Mouse (Mus musculus) hindbrain, embryonic 13.5 days (tissue): ENCODE measurements around the gene Fat3. TPM values are rescaled to one million over a fixed set of nuclear protein-coding genes. Genes with fewer than 3 reads are reported as not detected.

ENCODE experiments used
- ATAC-seq: fragments of 200-750 bp; cut with Nextera tagmentation; 2 replicates; pipeline ENCODE4 v1.8.0; 2017; ENCODE audit warnings: moderate TSS enrichment; ENCODE audit not compliant: low FRiP score
- H3K27ac ChIP-seq: fragments of 300-500 bp; sonication (generic); 2 replicates; pipeline ENCODE4 v1.5.1; 2015; ENCODE audit warnings: inconsistent platforms, mild to moderate bottlenecking, moderate library complexity
- H3K27me3 ChIP-seq: fragments of 300-500 bp; sonication (generic); 2 replicates; pipeline ENCODE4 v1.6.1; 2015; ENCODE audit warnings: mild to moderate bottlenecking, inconsistent platforms
- H3K36me3 ChIP-seq: fragments of 300-500 bp; sonication (generic); 2 replicates; pipeline ENCODE4 v1.6.1; 2015; ENCODE audit warnings: mild to moderate bottlenecking, inconsistent platforms
- H3K4me1 ChIP-seq: fragments of 300-500 bp; sonication (generic); replicated peaks from 2 replicates; pipeline ENCODE4 v1.6.1; 2015; ENCODE audit warnings: inconsistent platforms
- H3K4me2 ChIP-seq: fragments of 300-500 bp; sonication (generic); 2 replicates; pipeline ENCODE4 v1.6.1; 2015; ENCODE audit warnings: inconsistent platforms, mild to moderate bottlenecking, moderate library complexity
- H3K4me3 ChIP-seq: fragments of 300-500 bp; sonication (generic); 2 replicates; pipeline ENCODE4 v1.5.1; 2015; ENCODE audit warnings: mild to moderate bottlenecking, inconsistent platforms
- H3K9ac ChIP-seq: fragments of 300-500 bp; sonication (generic); 2 replicates; pipeline ENCODE4 v1.6.1; 2015; ENCODE audit warnings: mild to moderate bottlenecking, inconsistent platforms
- H3K9me3 ChIP-seq: fragments of 300-500 bp; sonication (generic); 2 replicates; pipeline ENCODE4 v1.6.1; 2016; ENCODE audit warnings: inconsistent platforms
- WGBS: fragments of 180-500 bp; shearing (Covaris S2); methylation state at CpG from one replicate; pipeline ENCODE4 v1.1.7; 2015; 5-methylcytosine and 5-hydroxymethylcytosine counted together
- polyA plus RNA-seq: library from polyadenylated mRNA; unstranded; fragments of >200 nt; fragmentation: Nextera tagmentation; extraction: Ambion mirVana; gene quantifications from 2 replicates; pipeline ENCODE4 v1.2.1, GENCODE M21; 2015

Gene Fat3
- polyA plus RNA-seq, 1 experiment from 2014 or later: 12.8 TPM

DNA sequence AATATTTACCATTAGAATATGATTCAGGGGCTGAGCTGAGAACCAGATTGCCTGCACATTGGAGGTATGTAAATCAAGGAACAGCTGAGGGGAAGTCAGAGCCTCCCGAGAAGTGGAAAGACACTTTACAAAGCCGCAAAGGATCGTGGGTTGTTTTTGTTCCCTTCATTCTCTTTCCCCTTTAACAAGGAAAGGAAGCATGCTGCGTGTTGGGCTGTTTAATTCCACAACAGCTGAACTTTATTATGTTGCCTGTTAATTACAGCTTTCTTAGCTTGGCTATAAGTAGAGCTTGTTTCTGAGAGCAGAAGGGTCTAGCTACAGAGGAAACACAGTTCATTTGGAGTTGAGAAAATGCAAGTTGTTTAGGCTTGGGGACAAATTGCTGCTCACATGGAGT lies 475.0 kb downstream of the Fat3 start:
- Histone ChIP-seq H3K27ac (no peak overlapping the region), H3K4me2 (no peak overlapping the region), H3K4me3 (no peak overlapping the region), H3K9me3 (no peaks in the 10 kb centered on the region), H3K4me1 (peaks cover 8% of the 10 kb centered on the region), H3K9ac (no peak overlapping the region), H3K36me3 (no peaks in the 10 kb centered on the region), H3K27me3 (no peaks in the 10 kb centered on the region)
- no peak for ATAC-seq
- WGBS: 64% methylated on average over 4 of the region's 4 CpGs

DNA sequence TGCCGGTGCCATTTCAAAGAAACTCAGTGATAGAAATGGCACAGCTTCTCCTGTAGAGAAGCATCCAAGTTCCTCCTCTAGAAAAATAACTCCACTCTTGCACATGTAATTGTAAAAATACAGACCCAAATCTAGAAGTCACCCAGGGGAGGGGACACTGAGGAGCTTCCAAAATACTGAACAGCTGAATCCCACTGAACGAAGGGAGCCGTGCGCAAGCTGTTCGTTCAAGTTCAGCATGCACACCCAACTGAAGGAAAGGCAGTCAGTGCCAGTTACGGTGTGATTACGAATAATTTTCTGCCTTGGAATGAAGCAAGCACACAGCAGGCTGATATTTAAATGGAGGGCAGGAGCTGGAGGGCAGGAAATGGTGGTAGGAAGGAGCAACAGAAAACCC lies 476.4 kb downstream of the Fat3 start:
- peaks cover 8% of the 10 kb centered on the region for H3K4me1 ChIP-seq
- 89% methylated on average over 7 of the region's 7 CpGs for WGBS
- H3K4me2 ChIP-seq: no peak overlapping the region
- peaks cover 5% of the 10 kb centered on the region; the same call in 1 of the 2 replicates for H3K36me3 ChIP-seq
- no peak overlapping the region for H3K4me3 ChIP-seq
- no peaks in the 10 kb centered on the region for H3K9me3 ChIP-seq
- H3K27ac ChIP-seq: no peak overlapping the region
- no peak for ATAC-seq
- no peaks in the 10 kb centered on the region for H3K27me3 ChIP-seq
- H3K9ac ChIP-seq: no peak overlapping the region

DNA sequence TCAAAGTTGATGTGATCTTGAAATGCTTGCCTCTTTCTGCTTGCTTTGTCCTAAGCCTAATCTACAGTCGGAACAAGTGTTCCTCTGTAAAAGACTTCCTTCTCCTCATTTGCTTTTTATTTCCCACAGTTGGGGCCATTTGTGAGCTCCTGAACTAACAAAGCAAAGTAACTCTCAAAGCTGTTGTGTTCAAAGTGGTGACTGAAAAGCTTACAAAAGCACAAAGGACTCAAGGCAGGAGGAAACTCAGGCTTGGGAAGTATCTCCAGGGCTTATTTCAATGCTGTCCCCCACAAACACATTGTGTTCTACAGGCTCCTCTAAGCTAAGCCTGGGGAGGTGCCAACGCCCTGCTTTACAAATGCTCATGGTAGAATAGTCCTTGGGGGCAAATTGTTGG lies 487.0 kb downstream of the Fat3 start:
- H3K4me3 ChIP-seq: no peak overlapping the region
- H3K9ac ChIP-seq: no peak overlapping the region
- ATAC-seq: peak; percentile 54; the same call in 1 of the 2 replicates
- no peak overlapping the region for H3K4me2 ChIP-seq
- WGBS: 21% methylated on average over 2 of the region's 2 CpGs
- H3K27ac ChIP-seq: no peak overlapping the region
- no peaks in the 10 kb centered on the region for H3K4me1 ChIP-seq
- no peaks in the 10 kb centered on the region for H3K36me3 ChIP-seq
- no peaks in the 10 kb centered on the region for H3K27me3 ChIP-seq
- no peaks in the 10 kb centered on the region for H3K9me3 ChIP-seq

DNA sequence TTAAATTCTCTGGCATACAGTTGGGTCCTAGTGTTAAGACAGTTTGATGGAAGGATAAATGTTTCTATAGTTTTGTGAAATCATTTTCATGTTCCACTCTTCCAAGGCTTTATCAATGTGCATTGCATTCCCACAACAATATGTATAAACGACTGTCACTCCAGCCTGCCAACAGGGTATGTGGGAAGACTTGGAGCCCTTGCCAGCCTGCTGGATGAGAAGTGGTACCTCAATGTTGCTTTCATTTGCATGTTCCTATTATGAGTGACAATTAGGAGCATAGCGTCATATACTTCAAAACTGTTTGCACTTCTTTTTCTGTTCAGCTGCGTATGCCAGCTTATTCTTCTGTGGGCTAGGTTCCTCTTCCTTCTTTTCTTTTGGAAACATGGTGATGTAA lies 489.7 kb downstream of the Fat3 start:
- Histone ChIP-seq H3K9ac (no peak overlapping the region), H3K4me3 (no peak overlapping the region), H3K36me3 (no peaks in the 10 kb centered on the region), H3K4me1 (no peaks in the 10 kb centered on the region), H3K4me2 (no peak overlapping the region), H3K9me3 (no peaks in the 10 kb centered on the region), H3K27ac (no peak overlapping the region), H3K27me3 (no peaks in the 10 kb centered on the region)
- WGBS: 90% methylated on average over 3 of the region's 3 CpGs
- ATAC-seq: no peak

GRCm38 (mm10) chr9:16007516-16007915 lies 493.6 kb downstream of the Fat3 start:
- 90% methylated on average over 5 of the region's 5 CpGs for WGBS
- H3K4me2 ChIP-seq: no peak overlapping the region
- no peaks in the 10 kb centered on the region for H3K27me3 ChIP-seq
- H3K4me1 ChIP-seq: no peaks in the 10 kb centered on the region
- H3K36me3 ChIP-seq: peaks cover 3% of the 10 kb centered on the region; the same call in 1 of the 2 replicates
- H3K9me3 ChIP-seq: no peaks in the 10 kb centered on the region
- H3K27ac ChIP-seq: no peak overlapping the region
- no peak for ATAC-seq
- H3K4me3 ChIP-seq: no peak overlapping the region
- H3K9ac ChIP-seq: no peak overlapping the region

GRCm38 (mm10) chr9:16002991-16003390 lies 498.1 kb downstream of the Fat3 start:
- Histone ChIP-seq H3K27ac (no peak overlapping the region), H3K4me1 (no peaks in the 10 kb centered on the region), H3K27me3 (no peaks in the 10 kb centered on the region), H3K4me2 (no peak overlapping the region), H3K4me3 (no peak overlapping the region), H3K9ac (no peak overlapping the region), H3K36me3 (peaks cover 26% of the 10 kb centered on the region), H3K9me3 (no peaks in the 10 kb centered on the region)
- no peak for ATAC-seq
- WGBS: 82% methylated on average over 1 of the region's 1 CpGs

DNA sequence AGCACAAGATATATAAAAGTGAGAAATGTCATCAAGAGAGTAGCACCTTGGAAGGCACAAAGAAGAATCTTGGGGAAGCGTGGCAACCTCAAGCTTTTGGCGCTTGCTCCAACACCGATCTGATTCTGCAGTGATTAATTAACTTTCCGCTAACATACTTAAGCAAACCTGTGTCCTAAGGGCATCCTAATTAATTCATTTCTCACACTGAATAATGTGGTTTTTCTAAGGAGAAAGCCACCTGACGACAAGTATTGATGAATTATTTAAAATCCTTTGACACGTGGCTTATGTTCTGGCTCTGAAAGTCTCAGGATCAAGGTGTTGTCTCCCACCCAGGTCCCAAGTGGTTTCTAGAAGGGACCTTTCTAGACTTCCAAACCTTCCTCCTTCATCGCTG lies 506.3 kb downstream of the Fat3 start:
- no peak for ATAC-seq

GRCm38 (mm10) chr9:15994177-15994576 lies 506.9 kb downstream of the Fat3 start:
- ATAC-seq: 0 out of 2 replicates have a peak, but pooled peaks have one; percentile 23
- peaks cover 20% of the 10 kb centered on the region for H3K4me1 ChIP-seq

More for the DNA sequence above, 506.3 kb downstream of the Fat3 start:
- no peak overlapping the region for H3K9ac ChIP-seq
- no peak overlapping the region for H3K4me2 ChIP-seq
- H3K4me1 ChIP-seq: peaks cover 20% of the 10 kb centered on the region
- H3K9me3 ChIP-seq: no peaks in the 10 kb centered on the region
- peaks cover 42% of the 10 kb centered on the region for H3K36me3 ChIP-seq
- H3K27ac ChIP-seq: 0 out of 2 replicates have a peak overlapping the region, but pooled peaks have one; percentile 13
- no peaks in the 10 kb centered on the region for H3K27me3 ChIP-seq
- WGBS: 42% methylated on average over 7 of the region's 7 CpGs
- H3K4me3 ChIP-seq: no peak overlapping the region

DNA sequence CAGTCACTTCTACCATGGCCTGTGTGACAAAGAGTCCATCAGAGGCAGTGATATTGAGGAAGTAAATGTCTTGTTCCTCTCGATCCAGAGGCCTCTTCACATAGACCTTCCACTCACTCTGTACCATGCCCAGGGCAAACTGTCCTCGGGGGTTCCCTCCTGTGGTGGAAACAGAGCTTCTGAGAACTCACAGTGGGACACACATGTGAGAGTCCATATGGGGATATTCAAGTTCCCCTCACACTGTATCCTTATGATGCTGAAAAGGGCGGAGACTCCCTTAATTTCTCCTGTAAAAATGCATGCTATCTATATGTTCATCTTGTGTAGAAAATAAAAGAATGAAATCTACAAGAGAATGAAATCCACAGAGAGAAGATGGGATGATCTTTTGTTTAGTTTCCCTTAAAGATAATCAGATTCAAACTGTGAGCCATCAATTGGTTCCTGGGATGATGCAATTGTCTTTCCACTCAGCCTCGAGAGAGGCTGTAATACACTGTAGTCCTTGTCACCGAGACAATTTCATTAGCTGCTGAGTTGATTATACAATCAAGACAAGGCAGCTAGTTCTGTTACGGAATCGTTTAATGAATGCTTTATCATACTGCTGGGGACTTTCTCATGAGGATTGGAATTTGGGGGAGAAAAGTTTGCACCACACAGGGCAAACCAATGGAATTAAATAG lies 508.8 kb downstream of the Fat3 start:
- Histone ChIP-seq H3K36me3 (peaks cover 22% of the 10 kb centered on the region), H3K9me3 (no peaks in the 10 kb centered on the region), H3K4me2 (no peak overlapping the region), H3K27ac (peak overlapping the region; percentile 69; the same call in 1 of the 2 replicates), H3K27me3 (no peaks in the 10 kb centered on the region), H3K9ac (no peak overlapping the region), H3K4me1 (peaks cover 20% of the 10 kb centered on the region), H3K4me3 (no peak overlapping the region)
- WGBS: 57% methylated on average over 7 of the region's 7 CpGs
- ATAC-seq: peak; percentile 63

More at GRCm38 (mm10) chr9:15994177-15994576, 506.9 kb downstream of the Fat3 start:
- Histone ChIP-seq H3K4me3 (no peak overlapping the region), H3K4me2 (no peak overlapping the region), H3K36me3 (peaks cover 36% of the 10 kb centered on the region), H3K27me3 (no peaks in the 10 kb centered on the region), H3K27ac (peak overlapping the region; percentile 61), H3K9ac (no peak overlapping the region), H3K9me3 (no peaks in the 10 kb centered on the region)
- 59% methylated on average over 4 of the region's 4 CpGs for WGBS

DNA sequence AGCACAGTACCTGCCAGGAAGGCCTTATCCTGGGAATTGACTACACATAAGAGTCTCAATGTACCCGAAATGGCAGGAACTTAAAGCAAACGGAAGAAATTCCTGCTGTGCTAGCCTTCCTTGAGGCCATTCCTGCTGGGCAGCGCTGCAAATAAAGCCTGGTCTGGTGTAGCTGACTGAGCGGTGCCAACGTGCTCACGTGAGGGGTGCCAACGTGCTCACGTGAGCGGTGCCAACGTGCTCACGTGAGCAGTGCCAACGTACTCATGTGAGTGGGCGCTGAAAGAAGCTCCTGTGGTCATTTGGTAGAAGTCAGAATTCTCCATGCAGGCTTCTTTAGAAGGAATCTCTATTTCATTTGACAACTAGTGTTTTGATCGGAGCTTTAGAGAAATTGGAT lies 522.8 kb downstream of the Fat3 start:
- Histone ChIP-seq H3K4me1 (peaks cover 13% of the 10 kb centered on the region), H3K36me3 (no peaks in the 10 kb centered on the region), H3K27ac (peak overlapping the region; percentile 58), H3K9me3 (no peaks in the 10 kb centered on the region), H3K9ac (no peak overlapping the region), H3K4me3 (no peak overlapping the region), H3K4me2 (no peak overlapping the region), H3K27me3 (no peaks in the 10 kb centered on the region)
- WGBS: 77% methylated on average over 14 of the region's 14 CpGs
- no peak for ATAC-seq

DNA sequence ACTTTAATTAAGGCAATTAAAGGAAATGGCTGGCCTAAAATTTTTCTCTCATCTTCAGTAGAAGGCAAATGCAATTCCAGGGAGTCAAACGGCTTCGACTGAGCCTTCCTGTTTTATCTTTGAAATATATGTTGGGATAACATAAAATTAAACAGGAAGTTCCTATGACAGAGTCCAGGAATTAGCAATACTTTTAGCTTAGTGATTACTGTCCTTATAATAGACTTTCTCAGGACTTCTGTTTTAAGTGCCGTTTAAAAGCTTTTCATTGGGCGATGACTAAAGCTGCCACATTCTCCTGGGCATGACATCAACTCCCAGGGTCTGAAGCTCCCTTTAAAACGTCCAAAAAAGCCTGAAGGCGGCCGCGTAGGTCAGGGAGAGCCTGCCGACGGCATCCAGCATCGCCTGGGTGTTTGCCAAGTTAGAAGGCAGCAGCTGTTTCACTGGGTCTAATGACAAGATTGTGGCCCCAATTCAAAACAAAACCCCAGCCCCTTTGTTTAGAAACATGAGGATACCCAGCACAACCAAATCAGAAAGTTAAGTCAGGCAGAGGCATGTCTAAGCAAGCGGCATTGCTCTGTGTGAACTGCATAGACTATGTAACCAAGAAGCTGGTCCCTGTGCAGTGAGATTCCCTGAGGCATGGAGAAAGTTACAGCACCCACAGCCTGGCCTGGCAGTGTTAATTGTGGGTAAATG lies 524.0 kb downstream of the Fat3 start:
- no peaks in the 10 kb centered on the region for H3K36me3 ChIP-seq
- no peak overlapping the region for H3K4me2 ChIP-seq
- no peak overlapping the region for H3K4me3 ChIP-seq
- no peaks in the 10 kb centered on the region for H3K27me3 ChIP-seq
- H3K9me3 ChIP-seq: no peaks in the 10 kb centered on the region
- peak overlapping the region; percentile 72 for H3K27ac ChIP-seq
- peaks cover 13% of the 10 kb centered on the region for H3K4me1 ChIP-seq
- H3K9ac ChIP-seq: no peak overlapping the region
- WGBS: 39% methylated on average over 12 of the region's 12 CpGs
- peak; percentile 52; the same call in 1 of the 2 replicates for ATAC-seq

DNA sequence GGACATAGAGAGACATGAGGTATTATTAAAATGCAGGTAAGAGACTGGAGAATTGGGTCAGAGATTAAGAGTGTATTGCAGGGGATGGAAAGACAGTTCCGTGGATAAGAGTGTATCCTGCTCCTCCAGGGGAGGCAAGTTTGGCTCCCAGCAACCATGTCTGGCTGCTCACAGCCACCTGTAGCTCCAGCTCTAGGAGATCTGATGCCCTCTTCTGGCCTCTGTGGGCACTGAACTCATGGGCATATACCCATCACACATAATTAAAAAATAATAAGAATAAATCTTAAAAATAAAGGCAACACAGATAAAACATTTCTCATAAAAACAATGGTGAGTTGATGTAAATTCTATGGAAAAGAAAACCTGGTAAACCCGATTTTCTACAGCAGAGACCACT lies 525.1 kb downstream of the Fat3 start:
- Histone ChIP-seq H3K9me3 (no peaks in the 10 kb centered on the region), H3K27me3 (no peaks in the 10 kb centered on the region), H3K4me2 (no peak overlapping the region), H3K9ac (no peak overlapping the region), H3K27ac (no peak overlapping the region), H3K36me3 (no peaks in the 10 kb centered on the region), H3K4me3 (no peak overlapping the region), H3K4me1 (peaks cover 13% of the 10 kb centered on the region)
- no peak for ATAC-seq
- WGBS: 79% methylated on average over 2 of the region's 2 CpGs
